Mouse (Mus musculus): ENCODE results near the gene Dcaf11. TPM values are rescaled to one million over a fixed set of nuclear protein-coding genes. Genes with fewer than 3 reads are reported as not detected.

The Dcaf11 gene
- 170 TPM for polyA plus RNA-seq (2017; shearing (Covaris generic))

DNA sequence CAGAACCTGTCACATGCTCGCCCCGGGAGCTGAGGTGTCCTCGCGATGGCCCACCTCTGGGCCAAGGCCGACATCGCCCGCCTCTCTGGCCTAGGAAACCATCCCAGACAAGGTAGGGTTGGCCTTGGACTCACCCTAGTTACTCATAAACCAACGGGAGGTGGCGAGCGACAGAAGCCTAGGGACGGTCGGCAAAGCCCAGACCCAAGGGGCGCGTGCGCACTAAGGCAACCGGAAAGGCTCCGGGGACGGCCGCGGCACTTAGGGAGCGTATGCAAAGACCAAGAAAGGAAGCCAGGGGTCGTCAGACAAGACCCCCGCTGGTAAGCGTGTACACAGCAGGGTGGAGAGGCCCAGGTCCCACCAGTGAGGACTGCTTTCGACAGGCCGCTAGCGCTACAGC is at the start of gene Dcaf11:
Gene Dcaf11 (plus strand): TSS at position 208 of the 403 bp plus-strand sequence.

GRCm38 (mm10) chr14:55510125-55510731 is 49.6 kb upstream of the Dcaf11 start, which contains the start of gene Cpne6:
Cpne6 (plus strand) TSS chr14:55510445.

GRCm38 (mm10) chr14:55524785-55525184 is 35.0 kb upstream of the Dcaf11 start, which contains the start of gene Nrl:
Nrl (minus strand) TSS chr14:55524981.

DNA sequence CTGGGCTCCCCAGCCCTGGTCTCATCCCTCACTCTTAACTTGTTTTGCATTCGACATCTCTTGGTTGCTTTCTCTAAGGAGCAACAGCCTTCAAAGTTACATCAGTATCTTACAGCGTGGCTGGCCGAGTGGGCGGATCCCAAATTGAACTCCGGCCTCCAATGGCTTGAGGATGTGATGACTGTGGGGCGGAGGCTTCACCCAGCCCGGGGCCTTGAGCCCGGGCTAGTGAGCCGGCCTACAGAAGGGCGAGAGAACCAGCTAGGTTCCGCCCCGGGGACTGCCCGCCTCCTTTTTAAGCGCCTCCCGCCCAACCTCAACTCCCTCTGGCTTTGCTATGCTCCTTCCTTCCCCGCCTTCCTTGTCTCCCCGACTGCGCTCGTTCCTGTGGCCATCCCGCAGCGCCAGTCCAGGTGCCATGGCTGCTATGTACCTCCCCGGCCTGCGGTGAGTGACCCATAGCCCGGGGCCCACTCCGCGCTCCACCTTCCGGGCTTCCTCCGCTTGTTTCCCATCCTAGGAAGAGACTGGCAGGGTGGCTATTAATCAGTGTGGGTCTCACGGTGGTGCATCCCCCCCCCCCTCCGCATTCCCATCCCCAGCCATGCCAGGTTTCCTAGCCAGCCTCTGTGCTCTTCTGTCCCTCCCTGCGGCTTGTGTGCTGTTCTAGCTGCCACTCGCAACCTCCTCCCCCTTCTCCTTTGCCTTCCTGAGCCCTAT is 19.6 kb upstream of the Dcaf11 start, which contains the start of gene Pck2:
Gene Pck2 (plus strand): TSS at position 200 of the 720 bp plus-strand sequence.

GRCm38 (mm10) chr14:55560202-55561073 is 632 bp downstream of the Dcaf11 start, which contains the start of gene A730061H03Rik:
A730061H03Rik (minus strand) TSS chr14:55560406.

GRCm38 (mm10) chr14:55575302-55575701 is 15.5 kb downstream of the Dcaf11 start, which contains the start of gene Fitm1:
Fitm1 (plus strand) TSS chr14:55575617.

DNA sequence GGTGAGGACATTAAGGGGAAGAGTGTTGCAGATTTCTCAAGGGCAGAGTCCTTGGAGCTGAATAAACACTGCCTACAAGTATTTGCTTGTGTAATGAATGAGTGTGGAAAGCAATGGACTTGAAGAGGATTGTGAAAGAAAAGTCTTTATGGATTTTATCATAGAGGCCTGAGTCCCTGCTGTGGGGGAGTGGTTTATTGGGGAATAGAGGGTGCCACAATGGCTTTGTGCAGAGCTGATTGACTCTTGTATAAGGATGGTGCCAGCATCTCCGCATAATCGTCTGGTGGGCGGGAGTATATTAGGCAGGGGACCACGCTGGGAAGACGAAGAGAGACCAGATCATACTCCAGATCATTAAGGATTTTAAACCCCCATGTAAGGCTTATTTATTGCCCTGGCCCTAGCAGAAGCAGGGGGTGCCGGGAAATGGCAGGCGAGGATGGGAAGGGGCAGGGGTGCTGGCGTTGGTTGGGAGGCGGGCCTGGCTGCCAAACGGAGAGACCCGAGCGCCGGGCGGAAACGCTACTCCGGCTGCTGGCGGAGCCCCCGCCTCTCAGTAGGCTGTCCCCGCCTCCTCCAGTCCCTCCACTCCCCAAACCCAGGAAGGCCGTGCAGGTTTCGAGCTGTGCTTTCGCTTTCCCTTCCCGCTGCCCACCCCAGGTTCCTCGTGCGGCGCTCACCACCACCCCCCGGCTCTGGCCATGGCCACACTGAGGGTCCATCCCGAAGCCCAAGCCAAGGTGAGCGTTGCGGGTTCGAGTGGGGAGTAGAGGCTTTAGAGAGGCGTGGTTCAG is 18.3 kb downstream of the Dcaf11 start, which contains the start of gene Psme1:
Gene Psme1 (plus strand): TSS at position 253 of the 797 bp plus-strand sequence.

DNA sequence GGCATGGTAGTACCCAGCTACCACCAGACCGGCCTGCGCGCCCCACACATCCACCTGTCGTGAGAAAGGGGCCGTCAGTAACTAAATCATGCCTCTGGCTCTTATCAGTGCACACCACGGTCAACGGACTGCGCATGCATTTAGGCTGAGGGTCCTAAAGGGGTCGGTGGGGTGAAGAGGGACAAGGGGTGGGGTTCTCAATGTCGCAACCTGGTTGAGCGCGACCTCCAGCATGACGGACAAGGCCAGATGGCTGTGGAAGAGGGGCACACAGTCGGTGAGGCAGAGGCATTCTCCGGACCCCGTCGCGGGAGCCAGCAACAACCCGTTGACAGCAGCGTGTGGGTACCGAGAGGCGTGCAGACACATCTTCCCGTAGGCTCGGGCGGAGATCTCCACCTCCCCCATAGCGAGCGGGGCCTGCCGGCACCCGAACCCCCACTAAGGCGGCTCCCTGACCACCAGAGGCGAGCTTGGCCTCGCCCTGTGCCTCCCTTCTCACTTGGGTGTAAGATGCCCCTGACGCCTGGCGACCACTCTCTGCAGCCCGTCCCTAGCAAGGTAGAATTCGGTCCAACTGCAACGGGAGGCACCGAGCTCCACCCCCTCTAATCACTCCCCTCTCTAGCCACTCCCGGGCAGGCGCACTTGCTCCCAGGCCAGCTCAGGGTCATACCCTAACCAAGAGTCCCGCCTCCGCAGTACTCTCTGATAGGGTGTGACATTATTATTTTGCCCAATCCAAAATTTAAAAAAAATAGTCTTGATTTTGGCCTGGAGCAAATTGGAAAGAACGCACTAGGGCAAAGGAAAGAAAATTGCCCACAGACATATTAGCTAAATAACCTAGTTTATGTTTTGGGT is 25.1 kb downstream of the Dcaf11 start, which contains the start of gene Emc9:
Gene Emc9 (minus strand): TSS at position 601 of the 864 bp plus-strand sequence.

GRCm38 (mm10) chr14:55590748-55591330 is 31.0 kb downstream of the Dcaf11 start, which contains the start of gene Psme2:
Psme2 (minus strand) TSS chr14:55591113.

DNA sequence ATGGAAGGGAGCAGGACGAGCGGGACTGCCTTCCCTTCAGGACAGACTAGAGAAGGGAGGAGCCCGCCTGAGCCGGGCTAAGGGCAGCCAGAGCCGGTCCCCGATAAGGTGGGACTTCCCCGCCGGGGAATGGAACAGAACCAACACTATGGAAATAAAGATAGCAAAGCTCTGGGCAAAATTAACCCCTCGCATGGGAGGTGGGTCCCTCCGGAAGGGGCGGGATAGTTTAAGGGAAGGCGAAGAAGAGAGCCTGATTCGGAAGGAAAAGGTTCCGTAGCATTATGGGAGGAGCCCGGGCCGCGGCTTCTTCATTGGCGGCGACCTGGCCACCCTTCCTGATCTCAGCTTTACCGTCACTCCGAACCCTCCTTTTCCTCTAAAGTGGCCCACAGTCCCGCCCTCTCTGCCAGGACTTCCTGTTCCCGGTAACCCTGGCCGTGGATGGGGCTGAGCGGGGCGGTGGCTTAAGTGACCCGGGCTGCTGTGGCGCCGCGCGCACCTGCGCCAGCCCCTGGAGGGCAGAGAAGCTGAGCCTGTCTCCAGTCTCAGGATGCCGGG is 31.6 kb downstream of the Dcaf11 start, which contains the start of gene Rnf31:
Gene Rnf31 (plus strand): TSS at position 378 of the 561 bp plus-strand sequence.

DNA sequence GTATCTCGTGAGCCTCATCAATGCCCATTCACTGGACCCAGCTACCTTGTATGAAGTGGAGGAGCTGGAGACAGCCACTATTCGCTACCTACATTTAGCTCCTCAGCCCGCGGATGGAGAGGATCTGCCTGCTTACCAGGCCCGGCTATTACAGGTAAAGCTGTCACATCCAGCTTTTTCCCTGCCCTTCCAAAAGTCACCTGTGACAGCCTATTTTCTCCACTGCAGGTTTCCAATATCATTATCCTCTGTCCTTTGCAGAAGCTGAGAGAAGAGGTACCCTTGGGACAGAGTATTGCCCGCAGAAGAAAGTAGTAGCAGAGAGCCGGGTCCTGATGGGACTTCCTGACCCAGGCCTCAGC is 43.4 kb downstream of the Dcaf11 start, which contains the start of gene Irf9:
Gene Irf9 (plus strand): TSS at position 301 of the 362 bp plus-strand sequence.

DNA sequence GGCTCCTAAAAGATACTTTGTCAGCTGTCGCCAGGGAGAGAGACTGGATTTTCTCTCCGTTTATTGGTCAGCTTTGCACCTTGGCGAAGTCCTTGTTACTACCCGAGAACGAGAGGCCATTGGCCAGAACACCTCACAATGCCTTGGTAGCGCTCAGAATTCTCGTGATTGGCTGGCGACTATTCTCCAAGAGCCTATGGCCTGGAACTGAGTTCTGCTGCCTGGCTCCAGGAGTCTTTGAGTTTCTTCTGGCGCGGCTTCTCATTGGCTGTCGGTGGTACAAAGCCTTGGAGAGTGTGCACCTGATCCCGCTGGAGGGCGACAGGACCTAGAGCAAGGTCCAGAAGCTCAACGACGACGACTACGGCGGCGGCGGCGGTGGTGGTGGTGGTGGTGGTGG is 58.0 kb downstream of the Dcaf11 start, which contains the start of gene Rec8:
Gene Rec8 (plus strand): TSS at position 216 of the 400 bp plus-strand sequence.

Other genes starting within 250 kb of the Dcaf11 start
- 47.2 TPM for gene Dhrs4, start 81.2 kb upstream of the Dcaf11 start, polyA plus RNA-seq (2017; shearing (Covaris generic))
- gene Carmil3, start 69.4 kb upstream of the Dcaf11 start, polyA plus RNA-seq (2017; shearing (Covaris generic)), result not detected
- not detected for gene Cpne6, start 49.6 kb upstream of the Dcaf11 start, polyA plus RNA-seq (2017; shearing (Covaris generic))
- 0.12 TPM for gene Nrl, start 35.0 kb upstream of the Dcaf11 start, polyA plus RNA-seq (2017; shearing (Covaris generic))
- 48.4 TPM for gene Pck2, start 19.7 kb upstream of the Dcaf11 start, polyA plus RNA-seq (2017; shearing (Covaris generic))
- 4.8 TPM for gene A730061H03Rik, start 400 bp downstream of the Dcaf11 start, polyA plus RNA-seq (2017; shearing (Covaris generic))
- gene Fitm1, start 15.6 kb downstream of the Dcaf11 start, polyA plus RNA-seq (2017; shearing (Covaris generic)), result not detected
- 1,184 TPM for gene Psme1, start 18.1 kb downstream of the Dcaf11 start, polyA plus RNA-seq (2017; shearing (Covaris generic))
- 48.1 TPM for gene Emc9, start 25.3 kb downstream of the Dcaf11 start, polyA plus RNA-seq (2017; shearing (Covaris generic))
- 937 TPM for gene Psme2, start 31.1 kb downstream of the Dcaf11 start, polyA plus RNA-seq (2017; shearing (Covaris generic))
- gene Rnf31, start 31.7 kb downstream of the Dcaf11 start, polyA plus RNA-seq (2017; shearing (Covaris generic)), result 64.3 TPM
- gene Irf9, start 43.6 kb downstream of the Dcaf11 start, polyA plus RNA-seq (2017; shearing (Covaris generic)), result 237 TPM
- gene Rec8, start 58.0 kb downstream of the Dcaf11 start, polyA plus RNA-seq (2017; shearing (Covaris generic)), result 8.1 TPM
- 53.3 TPM for gene Ipo4, start 76.0 kb downstream of the Dcaf11 start, polyA plus RNA-seq (2017; shearing (Covaris generic))
- 2.8 TPM for gene Gm49378, start 77.9 kb downstream of the Dcaf11 start, polyA plus RNA-seq (2017; shearing (Covaris generic))
- 96.0 TPM for gene Tm9sf1, start 83.8 kb downstream of the Dcaf11 start, polyA plus RNA-seq (2017; shearing (Covaris generic))
- gene Tssk4, start 90.2 kb downstream of the Dcaf11 start, polyA plus RNA-seq (2017; shearing (Covaris generic)), result 1.6 TPM
- 112 TPM for gene Mdp1, start 100.5 kb downstream of the Dcaf11 start, polyA plus RNA-seq (2017; shearing (Covaris generic))
- 58.4 TPM for gene Gmpr2, start 111.9 kb downstream of the Dcaf11 start, polyA plus RNA-seq (2017; shearing (Covaris generic))
- 496 TPM for gene Nedd8, start 112.1 kb downstream of the Dcaf11 start, polyA plus RNA-seq (2017; shearing (Covaris generic))
- gene Tinf2, start 121.8 kb downstream of the Dcaf11 start, polyA plus RNA-seq (2017; shearing (Covaris generic)), result 66.3 TPM
- gene Tgm1, start 153.9 kb downstream of the Dcaf11 start, polyA plus RNA-seq (2017; shearing (Covaris generic)), result 0.26 TPM
- gene Rabggta, start 162.3 kb downstream of the Dcaf11 start, polyA plus RNA-seq (2017; shearing (Covaris generic)), result 90.8 TPM
- gene Dhrs1, start 185.7 kb downstream of the Dcaf11 start, polyA plus RNA-seq (2017; shearing (Covaris generic)), result 54.2 TPM
- 12.1 TPM for gene Nop9, start 185.7 kb downstream of the Dcaf11 start, polyA plus RNA-seq (2017; shearing (Covaris generic))
- gene Cideb, start 198.5 kb downstream of the Dcaf11 start, polyA plus RNA-seq (2017; shearing (Covaris generic)), result not detected
- not detected for gene Ltb4r2, start 201.4 kb downstream of the Dcaf11 start, polyA plus RNA-seq (2017; shearing (Covaris generic))
- 1.4 TPM for gene Ltb4r1, start 206.0 kb downstream of the Dcaf11 start, polyA plus RNA-seq (2017; shearing (Covaris generic))
- not detected for gene Adcy4, start 224.1 kb downstream of the Dcaf11 start, polyA plus RNA-seq (2017; shearing (Covaris generic))
- gene Ripk3, start 228.9 kb downstream of the Dcaf11 start, polyA plus RNA-seq (2017; shearing (Covaris generic)), result 79.6 TPM

Data from CD4-positive, CD25-positive, alpha-beta regulatory T cell, adult 9 weeks (primary cell).